Mouse (Mus musculus) inflammation-experienced regulatory T-cells, adult 6 months (primary cell): ENCODE results near the gene Ankrd31. TPM values are rescaled to one million over a fixed set of nuclear protein-coding genes. Genes with fewer than 3 reads are reported as not detected.

ENCODE experiments used
- ATAC-seq: one replicate; pipeline ENCODE4 v1.8.0; 2017
- polyA plus RNA-seq, 3 experiments: library from polyadenylated mRNA; unstranded; fragments of 100-300 nt; shearing (Covaris generic); gene quantifications; one replicate each; pipeline ENCODE4 v1.2.1; 2017

Ankrd31 gene
- polyA plus RNA-seq, 3 experiments from 2014 or later: not detected

- ATAC-seq: no peak
Observed at GRCm38 (mm10) chr13:96943571-96943970, 195.5 kb downstream of the Ankrd31 start.

- no peak for ATAC-seq
Observed at GRCm38 (mm10) chr13:96945748-96946147, 197.7 kb downstream of the Ankrd31 start.

- no peak for ATAC-seq
Observed at GRCm38 (mm10) chr13:96947722-96948121, 199.7 kb downstream of the Ankrd31 start.

GRCm38 (mm10) chr13:96951880-96952279 is 203.8 kb downstream of the Ankrd31 start:
- ATAC-seq: no peak

DNA sequence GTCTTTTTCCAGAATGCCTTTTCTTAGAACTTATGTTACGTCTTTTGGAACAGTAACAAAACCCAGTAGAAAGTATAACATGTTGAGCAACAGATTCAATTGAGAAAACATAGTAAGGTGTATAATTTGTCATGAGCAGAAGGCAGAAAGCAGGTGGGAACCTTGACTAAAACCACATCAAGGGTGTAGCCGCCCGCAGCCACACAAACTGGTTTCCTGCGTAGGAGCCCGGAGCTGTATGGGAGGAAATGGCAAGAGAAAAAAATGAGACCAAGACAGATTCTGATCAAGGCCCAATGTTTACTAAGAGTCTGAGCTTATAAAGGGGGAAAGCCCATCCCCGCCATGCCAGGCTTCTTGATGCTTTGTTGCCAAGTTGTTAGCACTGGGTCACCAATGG is 208.4 kb downstream of the Ankrd31 start:
- ATAC-seq: peak; percentile 98

Other genes starting within 250 kb of the Ankrd31 start
- 10 to 100 TPM; 21.3 to 29.1 (median 21.8) TPM for gene Polk, start 205.7 kb upstream of the Ankrd31 start, polyA plus RNA-seq
- gene Col4a3bp, start 205.7 kb upstream of the Ankrd31 start, polyA plus RNA-seq: 10 to 100 TPM in 1 of 3 experiments, 1 to 10 TPM in 2; 5.5 to 12.1 (median 9.0) TPM
- gene Hmgcr, start 77.3 kb upstream of the Ankrd31 start, polyA plus RNA-seq: 10 to 100 TPM; 44.2 to 73.9 (median 53.7) TPM
- gene Gcnt4, start 176.4 kb downstream of the Ankrd31 start, polyA plus RNA-seq: under 1 TPM in 1 of 3 experiments, not detected in 2; 0.09 TPM